Mouse (Mus musculus): ENCODE data around the gene Cdkl4. TPM values are rescaled to one million over a fixed set of nuclear protein-coding genes. Genes with fewer than 3 reads are reported as not detected.

Cdkl4 gene
- polyA plus RNA-seq, 1 experiment from 2014 or later: 0.53 TPM

- no peak for DNase-seq (ENCODE audit: low spot score)
- Histone ChIP-seq H3K4me1 (replicated peaks; ENCODE audit: control insufficient read depth, insufficient read depth, low read length) (peaks cover 16% of the 10 kb centered on the region), H3K9me3 (ENCODE audit: control insufficient read depth, low read length) (no peaks in the 10 kb centered on the region), H3K27me3 (replicated peaks; ENCODE audit: control insufficient read depth, insufficient read depth, low read length) (no peaks in the 10 kb centered on the region), H3K4me2 (0 out of 2 replicates have a peak overlapping the region, but pooled peaks have one; percentile 1), H3K36me3 (ENCODE audit: control insufficient read depth, insufficient read depth, low read length) (no peaks in the 10 kb centered on the region), H3K27ac (ENCODE audit: low read depth, low read length) (0 out of 2 replicates have a peak overlapping the region, but pooled peaks have one; percentile 13), H3K9ac (ENCODE audit: low read depth, low read length) (no peak overlapping the region), H3K4me3 (ENCODE audit: low read depth, low read length) (no peak overlapping the region)
- peak; percentile 58 for ATAC-seq (replicated peaks; ENCODE audit: low FRiP score)
- 37% methylated on average over 5 of the region's 5 CpGs for WGBS
Observed at GRCm38 (mm10) chr17:80501037-80501804, 76.4 kb downstream of the Cdkl4 start.

- DNase-seq (ENCODE audit: low spot score): no peak
- Histone ChIP-seq H3K4me2 (no peak overlapping the region), H3K9ac (ENCODE audit: low read depth, low read length) (no peak overlapping the region), H3K9me3 (ENCODE audit: control insufficient read depth, low read length) (no peaks in the 10 kb centered on the region), H3K4me1 (replicated peaks; ENCODE audit: control insufficient read depth, insufficient read depth, low read length) (peaks cover 16% of the 10 kb centered on the region), H3K36me3 (ENCODE audit: control insufficient read depth, insufficient read depth, low read length) (no peaks in the 10 kb centered on the region), H3K4me3 (ENCODE audit: low read depth, low read length) (no peak overlapping the region), H3K27ac (ENCODE audit: low read depth, low read length) (no peak overlapping the region), H3K27me3 (replicated peaks; ENCODE audit: control insufficient read depth, insufficient read depth, low read length) (no peaks in the 10 kb centered on the region)
- no peak for ATAC-seq (replicated peaks; ENCODE audit: low FRiP score)
- 57% methylated on average over 4 of the region's 4 CpGs for WGBS
Observed at GRCm38 (mm10) chr17:80500025-80500424, 77.6 kb downstream of the Cdkl4 start.

GRCm38 (mm10) chr17:80498600-80499268 lies 78.9 kb downstream of the Cdkl4 start:
- H3K27me3 ChIP-seq (replicated peaks; ENCODE audit: control insufficient read depth, insufficient read depth, low read length): no peaks in the 10 kb centered on the region
- ATAC-seq (replicated peaks; ENCODE audit: low FRiP score): no peak

GRCm38 (mm10) chr17:80497183-80497601 lies 80.4 kb downstream of the Cdkl4 start:
- no peak overlapping the region for H3K4me3 ChIP-seq (ENCODE audit: low read depth, low read length)
- no peaks in the 10 kb centered on the region for H3K36me3 ChIP-seq (ENCODE audit: control insufficient read depth, insufficient read depth, low read length)
- no peaks in the 10 kb centered on the region for H3K27me3 ChIP-seq (replicated peaks; ENCODE audit: control insufficient read depth, insufficient read depth, low read length)
- peaks cover 16% of the 10 kb centered on the region for H3K4me1 ChIP-seq (replicated peaks; ENCODE audit: control insufficient read depth, insufficient read depth, low read length)
- ATAC-seq (replicated peaks; ENCODE audit: low FRiP score) (no peak), DNase-seq (ENCODE audit: low spot score) (no peak)
- no peak overlapping the region for H3K4me2 ChIP-seq
- no peak overlapping the region for H3K27ac ChIP-seq (ENCODE audit: low read depth, low read length)
- WGBS: 84% methylated on average over 9 of the region's 9 CpGs
- H3K9ac ChIP-seq (ENCODE audit: low read depth, low read length): no peak overlapping the region
- no peaks in the 10 kb centered on the region for H3K9me3 ChIP-seq (ENCODE audit: control insufficient read depth, low read length)

More at GRCm38 (mm10) chr17:80498600-80499268, 78.9 kb downstream of the Cdkl4 start:
- H3K27ac ChIP-seq (ENCODE audit: low read depth, low read length): no peak overlapping the region
- H3K4me1 ChIP-seq (replicated peaks; ENCODE audit: control insufficient read depth, insufficient read depth, low read length): peaks cover 16% of the 10 kb centered on the region
- no peak overlapping the region for H3K4me3 ChIP-seq (ENCODE audit: low read depth, low read length)
- no peaks in the 10 kb centered on the region for H3K36me3 ChIP-seq (ENCODE audit: control insufficient read depth, insufficient read depth, low read length)
- no peak overlapping the region for H3K4me2 ChIP-seq
- H3K9ac ChIP-seq (ENCODE audit: low read depth, low read length): no peak overlapping the region
- 59% methylated on average over 11 of the region's 11 CpGs for WGBS
- DNase-seq (ENCODE audit: low spot score): no peak
- no peaks in the 10 kb centered on the region for H3K9me3 ChIP-seq (ENCODE audit: control insufficient read depth, low read length)

GRCm38 (mm10) chr17:80496607-80497170 lies 80.9 kb downstream of the Cdkl4 start:
- no peak overlapping the region for H3K27ac ChIP-seq (ENCODE audit: low read depth, low read length)
- H3K36me3 ChIP-seq (ENCODE audit: control insufficient read depth, insufficient read depth, low read length): no peaks in the 10 kb centered on the region
- no peaks in the 10 kb centered on the region for H3K27me3 ChIP-seq (replicated peaks; ENCODE audit: control insufficient read depth, insufficient read depth, low read length)
- 76% methylated on average over 8 of the region's 8 CpGs for WGBS
- no peak overlapping the region for H3K9ac ChIP-seq (ENCODE audit: low read depth, low read length)
- H3K9me3 ChIP-seq (ENCODE audit: control insufficient read depth, low read length): no peaks in the 10 kb centered on the region
- no peak for DNase-seq (ENCODE audit: low spot score)
- H3K4me3 ChIP-seq (ENCODE audit: low read depth, low read length): no peak overlapping the region
- no peak for ATAC-seq (replicated peaks; ENCODE audit: low FRiP score)
- peaks cover 12% of the 10 kb centered on the region for H3K4me1 ChIP-seq (replicated peaks; ENCODE audit: control insufficient read depth, insufficient read depth, low read length)
- no peak overlapping the region for H3K4me2 ChIP-seq

- no peaks in the 10 kb centered on the region for H3K27me3 ChIP-seq (replicated peaks; ENCODE audit: control insufficient read depth, insufficient read depth, low read length)
- 78% methylated on average over 6 of the region's 6 CpGs for WGBS
- ATAC-seq (replicated peaks; ENCODE audit: low FRiP score) (no peak), DNase-seq (ENCODE audit: low spot score) (no peak)
- no peak overlapping the region for H3K27ac ChIP-seq (ENCODE audit: low read depth, low read length)
- H3K9ac ChIP-seq (ENCODE audit: low read depth, low read length): no peak overlapping the region
- no peaks in the 10 kb centered on the region for H3K9me3 ChIP-seq (ENCODE audit: control insufficient read depth, low read length)
- H3K4me1 ChIP-seq (replicated peaks; ENCODE audit: control insufficient read depth, insufficient read depth, low read length): peaks cover 7% of the 10 kb centered on the region
- H3K4me2 ChIP-seq: no peak overlapping the region
- no peaks in the 10 kb centered on the region for H3K36me3 ChIP-seq (ENCODE audit: control insufficient read depth, insufficient read depth, low read length)
- no peak overlapping the region for H3K4me3 ChIP-seq (ENCODE audit: low read depth, low read length)
Observed at GRCm38 (mm10) chr17:80496185-80496584, 81.4 kb downstream of the Cdkl4 start.

- DNase-seq (ENCODE audit: low spot score): no peak
- Histone ChIP-seq H3K9me3 (ENCODE audit: control insufficient read depth, low read length) (no peaks in the 10 kb centered on the region), H3K4me2 (no peak overlapping the region), H3K27me3 (replicated peaks; ENCODE audit: control insufficient read depth, insufficient read depth, low read length) (no peaks in the 10 kb centered on the region), H3K4me3 (ENCODE audit: low read depth, low read length) (no peak overlapping the region), H3K9ac (ENCODE audit: low read depth, low read length) (no peak overlapping the region), H3K27ac (ENCODE audit: low read depth, low read length) (no peak overlapping the region), H3K4me1 (replicated peaks; ENCODE audit: control insufficient read depth, insufficient read depth, low read length) (no peaks in the 10 kb centered on the region), H3K36me3 (ENCODE audit: control insufficient read depth, insufficient read depth, low read length) (no peaks in the 10 kb centered on the region)
- ATAC-seq (replicated peaks; ENCODE audit: low FRiP score): no peak
- WGBS: 77% methylated on average over 1 of the region's 1 CpGs
Observed at GRCm38 (mm10) chr17:80493891-80494290, 83.7 kb downstream of the Cdkl4 start.

GRCm38 (mm10) chr17:80492811-80493210 lies 84.8 kb downstream of the Cdkl4 start:
- no peaks in the 10 kb centered on the region for H3K36me3 ChIP-seq (ENCODE audit: control insufficient read depth, insufficient read depth, low read length)
- no peak overlapping the region for H3K27ac ChIP-seq (ENCODE audit: low read depth, low read length)
- no peaks in the 10 kb centered on the region for H3K9me3 ChIP-seq (ENCODE audit: control insufficient read depth, low read length)
- DNase-seq (ENCODE audit: low spot score) (no peak), ATAC-seq (replicated peaks; ENCODE audit: low FRiP score) (no peak)
- no peak overlapping the region for H3K4me2 ChIP-seq
- H3K9ac ChIP-seq (ENCODE audit: low read depth, low read length): no peak overlapping the region
- whole genome bisulfite sequencing: 74% methylated on average over 4 of the region's 4 CpGs
- H3K4me3 ChIP-seq (ENCODE audit: low read depth, low read length): no peak overlapping the region
- H3K27me3 ChIP-seq (replicated peaks; ENCODE audit: control insufficient read depth, insufficient read depth, low read length): no peaks in the 10 kb centered on the region
- H3K4me1 ChIP-seq (replicated peaks; ENCODE audit: control insufficient read depth, insufficient read depth, low read length): no peaks in the 10 kb centered on the region

Data from liver, embryonic 11.5 days (tissue).